Mouse (Mus musculus) erythroid progenitor cell, adult 5-6 weeks (primary cell): ENCODE data around the gene Pla2g4a. TPM values are rescaled to one million over a fixed set of nuclear protein-coding genes. Genes with fewer than 3 reads are reported as not detected.

Source experiments
- ATAC-seq: replicated peaks from 2 replicates; pipeline ENCODE4 v1.8.0; 2016; ENCODE audit warnings: moderate number of reproducible peaks, mild to moderate bottlenecking, moderate TSS enrichment, inconsistent platforms; ENCODE audit not compliant: poor library complexity, low FRiP score, severe bottlenecking
- total RNA-seq, 2 experiments: library from RNA; stranded (forward) in 1 of 2; stranded (reverse) in 1 of 2; fragments of 150-400 nt in 1 of 2; fragments of 186-747, 209-891 nt in 1 of 2; gene quantifications; 2 replicates each; pipeline versions ENCODE4 v1.2.3 to v1.2.4; 2015 to 2017; ENCODE audit warnings: low replicate concordance in 2 of 2

Gene Pla2g4a
- total RNA-seq, 2 experiments from 2014 or later, result 5.4 to 6.6 TPM

DNA sequence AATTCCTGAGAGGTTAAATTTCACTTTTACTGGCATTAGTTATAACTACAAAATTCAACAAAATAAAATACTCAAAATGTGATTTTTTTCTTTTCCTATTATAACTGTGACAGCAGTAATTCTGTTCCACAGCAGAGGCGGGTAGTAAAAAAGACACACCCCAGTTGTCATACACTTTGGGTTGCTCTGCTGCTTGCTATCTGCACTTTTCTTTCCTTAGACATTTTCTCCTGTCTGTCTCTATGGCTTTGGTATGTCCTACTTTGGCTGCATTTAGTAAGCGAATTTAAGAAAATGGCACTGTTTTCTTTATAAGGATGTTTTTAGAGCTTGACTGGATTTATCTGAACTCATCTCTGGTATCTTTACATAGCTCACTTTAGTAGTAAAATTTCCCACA lies 98.9 kb downstream of the Pla2g4a start:
- no peak for ATAC-seq

DNA sequence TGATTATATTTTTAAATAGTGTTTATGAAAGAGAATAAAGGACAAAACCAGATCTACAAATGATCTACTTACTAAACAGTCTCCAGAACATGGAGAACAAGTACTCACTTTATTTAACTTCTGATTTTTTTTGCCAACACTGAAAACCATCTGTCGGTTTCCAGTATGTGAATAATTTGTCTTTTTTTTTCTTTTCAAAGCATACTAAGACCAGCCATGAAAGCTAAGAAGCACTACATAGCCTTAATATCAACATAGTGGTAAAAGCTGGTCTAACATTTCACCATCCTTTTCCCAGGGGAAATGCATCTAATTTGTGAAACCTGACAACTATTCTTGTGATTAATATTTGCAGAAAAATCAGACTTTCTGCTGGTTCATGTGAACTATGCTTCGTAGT lies 99.5 kb downstream of the Pla2g4a start:
- ATAC-seq, result no peak

- no peak for ATAC-seq
These were observed 102.4 kb downstream of the Pla2g4a start for GRCm38 (mm10) chr1:149858734-149859133.

DNA sequence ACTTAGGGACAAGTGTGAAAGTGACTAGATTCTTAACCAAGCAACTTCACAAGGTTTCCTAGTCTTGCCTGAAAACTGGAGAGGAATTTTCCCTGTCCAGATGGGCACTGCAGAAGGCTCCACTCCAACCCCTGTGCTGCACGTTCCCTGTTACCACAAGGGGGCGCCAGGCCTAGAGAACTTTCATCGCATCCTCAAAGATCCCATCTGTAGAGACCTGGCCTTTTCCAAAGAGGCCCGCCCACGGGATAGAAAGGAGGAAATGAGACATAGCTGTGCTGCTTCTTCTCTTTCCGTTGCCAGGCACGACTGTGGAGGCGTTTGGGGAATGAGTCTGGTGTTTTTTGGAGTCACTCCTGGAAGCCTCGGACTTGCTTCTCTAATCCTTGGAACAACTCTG lies 104.4 kb downstream of the Pla2g4a start:
- ATAC-seq, result 0 out of 2 replicates have a peak, but pooled peaks have one; percentile 39

- no peak for ATAC-seq
These were observed 105.5 kb downstream of the Pla2g4a start for GRCm38 (mm10) chr1:149855581-149855980.

DNA sequence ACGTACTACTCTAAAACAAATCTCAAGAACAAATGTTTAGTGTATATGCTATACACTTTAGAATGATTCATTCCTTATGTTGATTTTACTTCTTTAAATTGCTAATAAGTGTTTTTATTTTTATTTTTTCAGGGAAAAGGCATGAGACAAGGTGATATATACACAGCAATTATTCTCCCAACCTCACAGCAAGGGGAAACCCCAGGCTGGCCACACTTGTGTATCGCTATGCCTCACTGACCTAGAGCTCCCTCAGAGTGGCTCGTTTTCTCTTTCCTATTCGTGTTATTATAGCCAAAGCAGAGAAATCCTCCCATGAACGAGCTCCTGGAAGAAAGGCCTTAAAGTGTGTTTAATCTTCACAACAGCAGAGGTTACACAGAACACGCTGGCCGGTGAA lies 106.2 kb downstream of the Pla2g4a start:
- no peak for ATAC-seq

GRCm38 (mm10) chr1:149846655-149847054 lies 114.4 kb downstream of the Pla2g4a start:
- no peak for ATAC-seq

GRCm38 (mm10) chr1:149841845-149842244 lies 119.2 kb downstream of the Pla2g4a start:
- no peak for ATAC-seq

- no peak for ATAC-seq
These were observed 120.1 kb downstream of the Pla2g4a start for GRCm38 (mm10) chr1:149840961-149841416.

DNA sequence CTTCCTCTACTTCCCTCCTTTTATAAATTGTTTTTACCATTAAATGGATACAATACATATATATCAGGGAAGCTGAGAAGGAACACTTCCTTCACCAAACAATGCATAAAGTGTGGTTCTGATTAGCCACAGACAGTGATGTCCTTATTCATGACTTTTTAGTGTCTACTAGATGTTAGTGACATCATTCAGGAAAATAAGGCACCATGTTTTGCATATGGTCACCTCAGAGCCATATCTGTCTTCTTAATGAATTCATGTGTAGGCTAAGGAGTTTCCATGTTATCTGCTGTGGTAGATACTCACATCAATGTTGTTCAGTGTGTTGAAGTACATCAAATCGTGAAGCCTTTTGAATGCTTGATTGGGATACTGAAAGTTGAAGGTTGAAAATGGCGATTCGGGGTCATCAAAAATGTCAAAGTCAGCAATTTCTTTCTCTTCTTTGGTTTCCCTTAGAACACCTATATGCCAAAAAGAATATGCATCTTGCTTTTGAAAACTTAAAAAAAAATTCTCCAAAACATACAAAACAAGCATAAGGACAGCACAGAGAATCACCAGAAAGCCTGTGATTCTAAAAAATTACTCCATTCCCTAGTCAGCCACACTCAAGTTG lies 120.7 kb downstream of the Pla2g4a start:
- ATAC-seq, result no peak

- no peak for ATAC-seq
These were observed 124.6 kb downstream of the Pla2g4a start for GRCm38 (mm10) chr1:149836496-149836895.

DNA sequence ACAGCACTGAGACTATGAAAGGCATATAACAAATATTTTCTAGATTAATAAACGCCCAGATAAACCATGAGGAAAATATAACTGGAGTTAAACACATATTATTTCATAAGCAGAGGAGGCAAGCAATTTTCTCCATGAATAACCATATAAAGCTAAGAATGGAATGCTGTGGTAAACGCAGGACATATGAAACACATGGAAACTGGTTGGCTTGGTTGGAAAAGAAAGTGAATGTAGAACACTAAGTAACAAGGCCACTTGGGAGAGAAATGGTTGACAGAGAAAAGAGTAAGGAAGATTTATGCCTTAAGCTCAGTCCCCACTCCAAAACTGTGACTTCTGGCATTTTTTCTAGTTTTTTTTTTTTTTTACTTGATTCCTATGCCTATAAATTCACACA lies 127.2 kb downstream of the Pla2g4a start:
- no peak for ATAC-seq

- ATAC-seq, result no peak
These were observed 128.1 kb downstream of the Pla2g4a start for GRCm38 (mm10) chr1:149832952-149833351.

GRCm38 (mm10) chr1:149832514-149832913 lies 128.6 kb downstream of the Pla2g4a start:
- no peak for ATAC-seq

GRCm38 (mm10) chr1:149831100-149831499 lies 130.0 kb downstream of the Pla2g4a start:
- ATAC-seq, result no peak

DNA sequence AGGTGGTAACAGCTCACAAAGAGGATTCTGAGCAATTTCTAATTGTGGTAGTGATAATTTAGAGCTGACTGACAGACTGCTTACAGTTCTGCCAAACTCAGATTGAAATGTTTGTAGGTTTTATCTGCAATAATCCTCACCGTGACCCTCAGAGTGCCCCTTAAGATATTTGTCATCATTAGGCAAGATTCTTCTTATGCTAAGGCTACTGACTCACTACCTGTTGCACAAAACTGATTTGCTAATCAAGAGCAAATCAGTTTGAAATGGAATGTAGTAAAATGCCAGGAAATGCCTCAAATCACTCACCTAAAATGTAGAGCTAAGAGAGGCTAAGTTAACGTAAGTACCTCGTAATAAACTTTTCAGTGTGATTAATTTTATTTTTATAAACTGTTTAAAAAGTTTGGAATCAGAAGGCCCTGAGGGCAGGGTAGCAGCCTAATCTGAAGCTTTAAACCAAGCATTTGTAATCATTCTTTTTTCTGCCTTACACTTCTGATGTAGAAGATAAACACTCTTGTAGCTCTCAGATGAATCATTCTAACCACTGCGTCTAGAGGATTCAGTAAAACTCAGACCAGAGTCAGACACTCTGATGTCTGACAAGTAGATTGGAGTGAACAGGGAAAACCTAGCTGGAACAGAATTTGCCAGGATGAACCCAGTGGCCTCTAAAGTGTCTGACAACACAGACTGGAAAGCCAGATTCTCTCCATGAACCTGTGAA lies 147.3 kb downstream of the Pla2g4a start:
- ATAC-seq, result no peak

DNA sequence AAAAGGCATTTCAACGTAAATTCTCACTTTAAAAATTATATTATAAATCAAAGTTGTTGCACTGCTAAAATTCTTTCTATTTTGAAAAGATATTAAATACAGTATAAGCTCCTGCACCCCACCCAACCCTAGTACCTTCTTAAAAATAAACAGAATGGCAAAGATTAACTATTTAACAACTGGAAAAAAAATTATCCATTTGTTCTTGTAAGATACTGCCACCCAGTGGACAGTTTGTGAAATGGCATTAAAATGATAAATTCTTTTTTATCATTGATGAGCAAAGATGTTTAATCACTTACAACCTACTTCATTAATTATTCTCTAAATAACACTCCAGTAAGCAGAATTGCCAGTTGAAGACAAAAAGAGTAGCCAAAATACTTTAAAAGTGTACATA lies 151.6 kb downstream of the Pla2g4a start:
- no peak for ATAC-seq

Other genes starting within 250 kb of the Pla2g4a start
- gene Ptgs2, start 138.7 kb upstream of the Pla2g4a start, total RNA-seq (2015; ENCODE audit: low replicate concordance), result 0.72 and 2.1 TPM in 2 replicates
- gene Ptgs2, start 138.7 kb upstream of the Pla2g4a start, total RNA-seq (2017; ENCODE audit: low replicate concordance), result 0.39 and 0.91 TPM in 2 replicates